Comparison of ENCODE assay signal across 10 mouse cellular contexts in genomic region chr11:19971954-19972750, GRCm38 (mm10). TPM values are rescaled to one million over a fixed set of nuclear protein-coding genes. Genes with fewer than 3 reads are reported as not detected.
DNase-seq lines count a peak whose midpoint lies in the region; ATAC-seq and TF ChIP-seq lines count a peak whose summit lies in the region.
"Had no signal": no experiment of that assay in that cellular context is flagged by ENCODE, and none has a peak within 500 bp of the region (broad histone marks: within the 10 kb centered on the region; RNA-seq: fewer than 3 reads in every experiment).

No protein-coding gene starts in this region.

- no peaks in the 10 kb centered on the region for H3K36me3 ChIP-seq in heart, postnatal 0 days (replicated peaks; ENCODE audit: control insufficient read depth, insufficient read depth, low read length)

- intact Hi-C loops in heart, postnatal 36 days (cut with DNase I) = loop anchor here (2.0 to 5.0 kb wide), 2 partner anchors 47 to 55 kb away; partner anchors contain the start of gene Spred2

- TF ChIP-seq CTCF in heart, postnatal 0 days (IDR thresholded peaks at IDR 0.05; ENCODE audit: low read depth) = peak; percentile 56

- H3K4me1 ChIP-seq in heart, postnatal 0 days (ENCODE audit: control insufficient read depth, insufficient read depth) = peaks cover 8% of the 10 kb centered on the region

- TF ChIP-seq EP300 in heart, postnatal 0 days (IDR thresholded peaks at IDR 0.05; ENCODE audit: low read depth) = no peak

- H3K9ac ChIP-seq in heart, postnatal 0 days (replicated peaks; ENCODE audit: low read depth, low read length) = no peak overlapping the region

- peak overlapping the region; percentile 60 for H3K27ac ChIP-seq in heart, postnatal 0 days (ENCODE audit: low read depth)

- no peaks in the 10 kb centered on the region for H3K27me3 ChIP-seq in heart, postnatal 0 days (ENCODE audit: control insufficient read depth, insufficient read depth, low read length)

- H3K4me2 ChIP-seq in heart, postnatal 0 days (ENCODE audit: low read depth, low read length) = no peak overlapping the region

- no peaks in the 10 kb centered on the region for H3K9me3 ChIP-seq in heart, postnatal 0 days (replicated peaks; ENCODE audit: control insufficient read depth, low read length)

- no peak for DNase-seq in heart, postnatal 0 days (ENCODE audit: low spot score)
- DNase-seq in heart, postnatal 36 days = no peak
- DNase-seq in 3T3-L1 (ENCODE audit: low read depth, low spot score) = peak; percentile 38
- peak; percentile 63 for DNase-seq in MEL-GATA-1-ER (ENCODE audit: extremely low read depth, low read depth)
- peak; percentile 78 for DNase-seq in kidney, adult 9 months
- no peak for DNase-seq in right cerebral cortex, adult 2 months (ENCODE audit: low spot score in 2 of 2)
- DNase-seq in right cerebral cortex, postnatal 10 days (ENCODE audit: low spot score in 2 of 2) = no peak
- DNase-seq in thymus, adult 18-20 months = no peak
- DNase-seq: adrenal gland, postnatal 36 days; right cerebral cortex, postnatal 25 days had no signal

- H3K4me3 ChIP-seq in heart, postnatal 0 days (ENCODE audit: low read depth, low read length) = no peak overlapping the region

- ATAC-seq in heart, postnatal 0 days (ENCODE audit: insufficient read depth, low read depth) = peak; percentile 43; the same call in 1 of the 2 replicates

- WGBS in heart, postnatal 0 days = 87% methylated on average over 4 of the region's 4 CpGs

RNA-seq across cellular contexts. Expression of gene Spred2, which starts 48.0 kb away (rescaled TPM):
- total RNA-seq in heart, postnatal 0 days (2014; rRNA removed; ENCODE audit: low replicate concordance) = 7.5 and 8.2 TPM in 2 replicates
- 3.2 TPM in 2 replicates for polyA plus RNA-seq in heart, postnatal 0 days (2015; fragmentation: Nextera tagmentation; extraction: Ambion mirVana)
- total RNA-seq in heart, postnatal 36 days (2021) = 10 to 100 TPM; 23.4 to 28.4 TPM

Comparison
In these comparisons a context has a peak if more than half of its experiments do, and no peak if none do; other contexts are left out.
1. DNase-seq: peak in 3T3-L1 (single experiment), MEL-GATA-1-ER (single experiment) and kidney, adult 9 months (single experiment); none in heart, postnatal 0 days (single experiment), heart, postnatal 36 days (0 of 2), right cerebral cortex, adult 2 months (0 of 2), right cerebral cortex, postnatal 10 days (0 of 2) and thymus, adult 18-20 months (0 of 2).